Mouse (Mus musculus) skeletal muscle tissue, postnatal 0 days (tissue): ENCODE data around the gene Olfr295. TPM values are rescaled to one million over a fixed set of nuclear protein-coding genes. Genes with fewer than 3 reads are reported as not detected.

Experiments
- polyA plus RNA-seq: library from polyadenylated mRNA; unstranded; fragments of >200 nt; fragmentation: Nextera tagmentation; extraction: Ambion mirVana; gene quantifications from 2 replicates; pipeline ENCODE4 v1.2.1, GENCODE M21; 2015

The Olfr295 gene
- not detected in 2 replicates for polyA plus RNA-seq

DNA sequence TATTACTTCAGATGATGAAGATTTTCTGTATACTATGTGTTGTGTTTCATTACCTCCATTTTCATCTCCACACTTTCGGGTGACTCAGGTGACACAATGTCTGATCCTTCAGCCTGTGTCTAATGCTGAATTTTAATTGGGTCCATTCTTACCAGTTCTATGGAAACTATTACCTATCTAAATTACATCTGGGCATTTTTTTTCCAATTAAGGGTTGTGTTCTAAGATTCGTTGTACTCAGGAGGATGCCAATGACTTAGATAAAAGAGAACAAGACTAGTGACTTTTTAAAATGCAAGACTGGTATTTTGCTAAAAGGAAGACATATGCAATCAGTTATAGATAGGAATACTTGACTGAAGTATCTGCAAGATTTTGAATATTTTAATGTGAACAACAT lies at the start of gene Olfr295:
Gene Olfr295 (plus strand): TSS at position 301 of the 400 bp plus-strand sequence.

DNA sequence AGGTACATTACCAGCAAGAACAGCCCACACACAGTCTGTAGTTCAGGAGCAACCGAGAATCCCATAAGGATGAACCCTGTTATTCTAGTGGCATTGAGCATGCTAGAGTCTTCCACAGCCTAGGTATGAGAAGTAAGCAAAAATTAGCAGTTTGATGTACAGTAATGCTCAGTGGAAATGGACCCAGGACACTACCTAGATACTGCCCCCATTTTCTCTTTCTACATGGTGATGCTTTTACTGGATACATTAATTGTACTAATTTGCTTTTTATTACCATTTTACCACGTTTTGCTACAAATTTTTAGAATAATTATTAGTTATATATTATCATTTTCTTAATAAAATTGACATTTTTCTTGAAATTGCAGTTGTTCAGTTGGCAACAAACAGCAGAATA lies 32.9 kb downstream of the Olfr295 start, which contains the start of gene Olfr294:
Gene Olfr294 (minus strand): TSS at position 101 of the 400 bp plus-strand sequence.

Other genes starting within 250 kb of the Olfr295 start
- gene Olfr307, start 246.3 kb upstream of the Olfr295 start, polyA plus RNA-seq = not detected in 2 replicates
- not detected in 2 replicates for gene Olfr305, start 216.9 kb upstream of the Olfr295 start, polyA plus RNA-seq
- not detected in 2 replicates for gene Olfr304, start 197.2 kb upstream of the Olfr295 start, polyA plus RNA-seq
- gene Olfr303, start 186.1 kb upstream of the Olfr295 start, polyA plus RNA-seq = not detected in 2 replicates
- gene Olfr301, start 180.0 kb upstream of the Olfr295 start, polyA plus RNA-seq = not detected in 2 replicates
- gene Olfr299, start 123.9 kb upstream of the Olfr295 start, polyA plus RNA-seq = not detected in 2 replicates
- not detected in 2 replicates for gene Olfr298, start 91.4 kb upstream of the Olfr295 start, polyA plus RNA-seq
- gene Olfr297, start 63.9 kb upstream of the Olfr295 start, polyA plus RNA-seq = not detected in 2 replicates
- not detected in 2 replicates for gene Olfr294, start 32.8 kb downstream of the Olfr295 start, polyA plus RNA-seq
- not detected in 2 replicates for gene Olfr293, start 65.2 kb downstream of the Olfr295 start, polyA plus RNA-seq
- gene Olfr292, start 104.5 kb downstream of the Olfr295 start, polyA plus RNA-seq = not detected in 2 replicates
- gene Folh1, start 192.1 kb downstream of the Olfr295 start, polyA plus RNA-seq = 0.19 and 0.33 TPM in 2 replicates
- gene Vmn2r77, start 211.2 kb downstream of the Olfr295 start, polyA plus RNA-seq = not detected in 2 replicates